Mouse (Mus musculus): Measurements from ENCODE around the gene Gsg1l2.
A peak's percentile ranks its signal among the peaks of the same experiment; 100 is the strongest.

Gsg1l2 gene

DNA sequence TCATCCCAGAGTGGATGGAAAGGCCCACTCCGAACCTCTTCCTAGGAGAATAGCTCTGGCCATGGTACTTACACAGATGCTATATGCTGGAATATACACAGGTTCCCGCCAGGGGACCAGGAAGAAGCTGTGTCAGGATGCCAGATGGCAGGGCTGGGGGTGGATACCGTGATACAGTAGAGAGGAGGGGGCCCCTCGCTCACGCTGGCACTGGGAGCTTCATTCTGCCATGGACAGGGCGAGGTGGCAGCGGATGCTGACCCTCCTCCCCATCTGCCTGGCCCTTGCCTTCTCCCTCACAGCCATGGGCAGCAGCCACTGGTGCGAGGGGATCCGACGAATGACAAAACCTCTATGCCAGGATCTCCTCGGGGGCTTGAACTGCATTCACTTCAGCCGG is at the start of gene Gsg1l2:
Gene Gsg1l2 (plus strand): TSS at position 230 of the 400 bp plus-strand sequence.
- no peak for DNase-seq (ENCODE audit: low read depth, low spot score)

- DNase-seq (ENCODE audit: low read depth, low spot score), result no peak
Observed at GRCm38 (mm10) chr11:67727095-67727494, 47.3 kb upstream of the Gsg1l2 start.

- DNase-seq (ENCODE audit: low read depth, low spot score), result no peak
Observed at GRCm38 (mm10) chr11:67728726-67729125, 45.7 kb upstream of the Gsg1l2 start.

- no peak for DNase-seq (ENCODE audit: low read depth, low spot score)
Observed at GRCm38 (mm10) chr11:67731056-67731455, 43.4 kb upstream of the Gsg1l2 start.

DNA sequence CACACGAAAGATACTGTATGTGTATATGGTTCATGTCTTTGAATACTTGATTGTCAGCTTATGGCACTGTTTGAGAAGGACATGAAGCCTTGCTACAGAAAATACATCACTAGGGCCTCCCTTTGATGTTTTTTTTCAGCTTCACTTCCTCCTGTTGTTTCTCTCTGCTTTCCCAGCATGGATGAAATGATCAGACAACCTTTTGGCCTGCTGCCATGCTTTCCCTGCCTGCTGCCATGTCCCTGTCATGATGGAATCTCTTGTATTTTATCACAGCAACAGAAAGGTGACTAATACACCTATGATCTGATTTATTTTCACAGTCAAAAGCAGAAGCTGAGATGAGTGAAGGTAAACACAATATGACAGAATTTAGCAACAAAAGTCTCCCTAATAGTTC is 40.7 kb upstream of the Gsg1l2 start:
- DNase-seq (ENCODE audit: low read depth, low spot score), result no peak

DNA sequence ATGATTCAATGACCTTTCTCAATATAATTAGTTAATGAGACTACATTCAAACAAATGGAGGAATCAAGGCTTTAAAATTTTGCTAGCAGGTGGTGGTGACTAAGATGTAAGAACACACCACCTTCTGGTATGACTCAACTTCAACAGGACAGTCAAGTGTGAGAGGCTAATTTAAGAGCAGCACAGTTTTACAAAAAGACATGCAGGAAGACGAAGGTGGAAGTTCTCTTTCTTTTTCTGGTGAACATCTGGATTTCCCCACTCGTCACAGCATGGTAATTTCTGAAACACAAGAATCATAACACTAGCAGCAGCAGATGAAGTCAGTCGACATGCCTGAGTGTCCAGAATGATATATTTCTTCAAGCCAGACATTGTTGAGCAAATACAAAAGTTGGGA is 39.8 kb upstream of the Gsg1l2 start:
- DNase-seq (ENCODE audit: low read depth, low spot score), result no peak

- DNase-seq (ENCODE audit: low read depth, low spot score), result no peak
Observed at GRCm38 (mm10) chr11:67738345-67738744, 36.1 kb upstream of the Gsg1l2 start.

GRCm38 (mm10) chr11:67738846-67739490 is 35.4 kb upstream of the Gsg1l2 start:
- DNase-seq (ENCODE audit: low read depth, low spot score), result no peak

- no peak for DNase-seq (ENCODE audit: low read depth, low spot score)
Observed at GRCm38 (mm10) chr11:67741569-67741968, 32.8 kb upstream of the Gsg1l2 start.

- no peak for DNase-seq (ENCODE audit: low read depth, low spot score)
Observed at GRCm38 (mm10) chr11:67756287-67756686, 18.1 kb upstream of the Gsg1l2 start.

DNA sequence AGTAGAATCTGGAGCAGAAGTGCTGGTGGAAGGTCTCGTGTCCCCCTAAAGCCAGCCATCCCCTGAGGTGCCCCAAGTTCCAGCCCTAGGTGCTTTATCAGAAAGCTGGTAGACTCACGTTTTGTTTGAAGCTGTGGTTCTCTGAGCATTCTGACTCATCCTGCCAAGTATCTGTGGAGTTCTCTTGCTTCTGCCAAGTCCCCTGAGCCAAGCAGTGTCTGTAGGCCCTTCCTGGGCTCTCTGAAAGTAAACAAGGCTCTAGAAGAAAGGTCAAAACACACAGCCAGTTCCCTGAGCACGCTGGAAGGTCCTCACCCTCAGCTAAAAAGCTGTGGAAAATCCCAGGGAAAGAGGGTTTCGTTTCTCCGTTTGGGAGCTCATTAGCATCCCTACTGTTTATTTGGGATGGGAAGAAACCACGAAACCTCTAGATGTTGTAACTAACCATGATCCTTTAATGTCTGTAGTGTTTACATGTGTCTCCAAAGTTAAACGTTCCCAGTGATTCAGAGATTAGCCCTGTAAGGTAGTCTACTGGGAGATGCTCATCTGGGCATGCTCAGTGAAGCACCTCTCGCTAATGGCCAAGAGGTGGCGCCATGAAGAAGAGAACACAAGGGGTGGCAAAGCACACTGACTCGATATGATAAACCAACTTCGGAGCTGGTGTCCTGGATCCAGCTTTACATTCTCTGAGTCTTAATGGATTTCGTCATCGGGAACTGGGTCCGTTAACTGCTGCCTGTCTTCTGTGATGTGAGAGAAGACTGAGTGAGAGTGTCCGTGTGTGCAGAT is 16.8 kb upstream of the Gsg1l2 start:
- no peak for DNase-seq (ENCODE audit: low read depth, low spot score)

DNA sequence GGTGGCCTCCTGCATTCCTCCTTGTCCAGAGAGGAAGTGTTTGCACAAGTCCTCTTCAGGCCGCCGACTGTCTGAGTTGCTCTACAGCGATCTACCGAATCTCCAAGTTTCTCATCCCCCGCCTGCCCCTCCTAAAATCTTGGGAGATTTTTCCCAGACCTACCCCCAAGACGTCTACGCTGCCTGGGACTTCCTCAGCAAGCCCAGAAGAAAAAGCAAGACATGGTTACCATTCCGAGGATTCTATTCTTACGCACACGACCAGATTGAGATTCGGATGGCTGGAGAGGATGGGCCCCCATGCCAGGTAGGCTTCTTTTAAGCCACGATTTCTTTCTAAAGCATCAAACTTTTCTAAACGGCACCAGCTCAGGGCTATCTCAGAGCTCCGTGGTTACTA is 3.4 kb upstream of the Gsg1l2 start, which contains the start of gene Glp2r:
Gene Glp2r (minus strand): TSS at position 101 of the 400 bp plus-strand sequence.
- no peak for DNase-seq (ENCODE audit: low read depth, low spot score)

DNA sequence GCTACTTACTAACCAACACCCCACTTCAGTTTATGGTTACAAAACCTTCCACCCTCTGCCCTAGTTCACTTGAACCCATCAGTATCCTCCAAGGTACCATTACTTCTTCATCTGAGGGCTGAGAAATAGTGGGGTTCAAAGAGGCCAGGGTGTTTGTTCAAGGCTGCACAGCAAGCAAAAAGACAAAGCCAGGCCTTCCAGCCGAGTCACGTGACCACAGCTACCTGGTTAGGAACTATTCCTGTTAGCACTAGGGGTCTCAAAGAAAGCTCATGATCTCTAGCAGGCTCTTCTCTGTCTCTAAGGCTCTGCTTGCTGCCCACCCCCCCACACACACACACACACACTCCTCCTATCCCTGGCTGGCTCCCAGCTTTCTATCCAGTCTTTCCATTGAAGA is 2.7 kb upstream of the Gsg1l2 start:
- no peak for DNase-seq (ENCODE audit: low read depth, low spot score)

DNA sequence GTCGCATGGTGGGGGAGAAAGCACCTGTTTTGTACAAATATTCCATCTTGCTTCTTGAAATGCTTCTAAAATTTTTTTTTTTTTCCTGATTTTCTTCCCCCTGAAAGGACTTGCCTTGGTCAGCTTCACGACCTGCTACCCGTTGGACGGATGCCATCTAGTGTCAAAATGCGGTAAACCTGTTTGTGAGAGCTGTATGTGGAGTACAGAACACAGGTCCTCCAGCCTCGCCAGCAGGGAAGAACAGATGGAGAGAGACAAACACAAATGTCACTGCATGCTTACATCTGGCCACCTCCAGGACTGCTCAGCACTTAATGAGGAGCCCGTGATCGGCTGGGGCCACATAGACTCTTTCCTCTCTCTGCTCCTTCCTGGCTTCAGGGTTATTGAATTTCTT is 1.8 kb upstream of the Gsg1l2 start:
- peak; percentile 65 for DNase-seq (ENCODE audit: low read depth, low spot score)

GRCm38 (mm10) chr11:67790182-67790581 is 15.8 kb downstream of the Gsg1l2 start:
- DNase-seq (ENCODE audit: low read depth, low spot score), result no peak

- no peak for DNase-seq (ENCODE audit: low read depth, low spot score)
Observed at GRCm38 (mm10) chr11:67797931-67798330, 23.5 kb downstream of the Gsg1l2 start, which contains the start of gene Dhrs7c. Gene Dhrs7c, plus strand, starts transcription at chr11:67798187.

DNA sequence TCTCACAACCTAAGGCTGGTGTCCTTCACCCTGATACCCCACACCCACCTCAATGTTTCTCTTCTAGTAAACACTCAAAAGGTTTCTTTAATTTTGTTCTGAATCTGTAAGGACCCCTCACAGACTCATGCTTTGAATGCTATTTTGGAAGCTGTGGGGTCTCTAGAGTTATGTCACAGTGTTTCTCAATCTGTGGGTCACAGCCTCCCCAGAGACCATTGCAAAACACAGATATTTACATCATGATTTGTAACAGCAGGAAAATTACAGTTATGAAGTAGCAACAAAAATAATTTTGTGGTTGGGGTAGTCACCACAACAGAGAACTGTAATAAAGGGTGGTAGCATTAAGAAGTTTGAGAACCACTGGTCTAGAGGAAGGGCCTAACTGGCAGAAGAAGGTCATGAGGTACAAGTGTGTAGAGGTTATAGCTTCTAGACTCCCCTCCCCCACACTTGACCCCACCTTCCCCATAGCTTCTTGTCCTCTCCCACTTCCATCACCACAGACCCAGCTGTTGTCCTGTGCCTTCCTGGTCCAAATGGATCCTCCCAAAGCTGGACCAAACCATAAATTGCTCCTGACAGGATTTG is 25.8 kb downstream of the Gsg1l2 start:
- no peak for DNase-seq (ENCODE audit: low read depth, low spot score)

DNA sequence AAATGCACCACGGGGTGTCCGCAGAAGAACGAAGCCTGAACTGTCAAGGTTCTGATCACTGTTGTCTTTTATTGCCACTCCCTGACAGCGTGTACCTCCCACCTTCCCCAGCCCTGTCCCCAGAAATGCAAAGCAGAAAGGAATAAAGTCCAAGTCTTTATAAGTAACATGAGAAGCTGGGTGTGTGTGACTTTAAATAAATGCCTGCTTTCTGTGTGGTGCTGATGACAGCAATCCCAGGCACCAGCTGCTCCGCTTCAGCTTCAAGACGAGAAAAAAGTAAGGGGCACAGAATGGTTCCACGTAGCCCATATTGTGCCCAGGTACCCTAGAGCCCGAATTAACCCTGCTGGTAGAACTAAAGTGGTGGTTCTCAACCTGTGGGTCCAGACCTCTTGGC is 26.8 kb downstream of the Gsg1l2 start:
- DNase-seq (ENCODE audit: low read depth, low spot score), result no peak

DNA sequence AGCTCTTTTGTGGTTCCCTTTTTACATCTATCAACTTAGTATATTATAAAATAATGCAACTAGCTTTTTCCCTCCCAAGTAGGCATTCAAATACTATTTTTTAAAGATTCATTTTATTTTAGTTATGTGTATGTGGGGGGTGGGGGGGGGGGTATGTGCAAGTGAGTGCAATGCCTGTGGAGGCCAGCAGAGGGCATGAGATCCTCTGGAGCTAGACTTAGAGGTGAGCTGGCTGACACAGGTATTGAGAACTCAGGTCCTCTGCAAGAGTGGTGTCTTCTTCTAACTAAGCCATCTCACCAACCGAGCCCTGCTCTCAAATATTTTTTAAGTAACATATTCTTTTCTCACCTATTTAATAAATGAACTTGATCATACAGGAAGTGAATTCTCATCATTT is 31.1 kb downstream of the Gsg1l2 start:
- DNase-seq (ENCODE audit: low read depth, low spot score), result no peak

DNA sequence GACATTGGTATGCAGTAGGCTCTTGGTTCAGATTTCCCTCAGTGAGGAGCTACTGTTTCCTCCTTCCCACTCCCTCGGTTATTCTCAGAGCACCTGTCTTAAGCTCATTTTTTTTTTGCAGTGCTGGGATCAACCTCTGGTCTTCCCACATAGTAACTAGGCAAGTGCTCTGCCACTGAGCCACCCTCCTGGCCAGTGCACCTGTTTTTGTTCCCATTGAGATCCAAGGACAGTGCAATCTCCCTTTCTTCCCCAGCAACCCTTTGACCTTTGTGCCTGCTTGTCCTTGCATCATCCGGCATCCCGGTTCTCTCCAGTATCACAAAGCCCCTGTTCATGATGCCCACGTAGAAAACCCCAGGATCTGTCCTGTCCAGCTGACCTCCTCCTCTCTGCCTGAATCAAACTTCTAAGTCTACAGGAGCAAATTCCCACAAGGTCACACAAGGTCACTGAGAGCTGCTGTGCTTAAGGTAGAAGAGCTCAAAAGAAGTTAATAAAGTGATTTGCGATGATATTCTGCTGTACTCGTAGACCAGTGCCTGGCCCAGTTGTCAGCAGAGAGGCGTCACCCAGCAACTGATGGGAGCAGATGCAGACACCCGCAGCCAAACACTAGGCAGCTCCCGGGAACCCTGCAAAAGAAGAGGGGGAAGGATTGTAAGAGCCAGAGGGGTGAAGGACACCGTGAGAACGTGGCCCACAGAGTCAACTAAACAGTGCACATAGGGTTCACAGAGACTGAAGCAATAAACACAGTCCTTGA is 32.6 kb downstream of the Gsg1l2 start:
- no peak for DNase-seq (ENCODE audit: low read depth, low spot score)

- DNase-seq (ENCODE audit: low read depth, low spot score), result no peak
Observed at GRCm38 (mm10) chr11:67808051-67808450, 33.6 kb downstream of the Gsg1l2 start.

GRCm38 (mm10) chr11:67811535-67811934 is 37.1 kb downstream of the Gsg1l2 start:
- no peak for DNase-seq (ENCODE audit: low read depth, low spot score)
